Mouse (Mus musculus) yolk sac, embryonic 10.5 days (tissue): Measurements from ENCODE around the gene Gm5065.

ENCODE experiments used
- DNase-seq: peaks from one replicate; pipeline ENCODE4 v3.0.0-alpha.2; 2017; ENCODE audit warnings: low spot score

The Gm5065 gene

DNA sequence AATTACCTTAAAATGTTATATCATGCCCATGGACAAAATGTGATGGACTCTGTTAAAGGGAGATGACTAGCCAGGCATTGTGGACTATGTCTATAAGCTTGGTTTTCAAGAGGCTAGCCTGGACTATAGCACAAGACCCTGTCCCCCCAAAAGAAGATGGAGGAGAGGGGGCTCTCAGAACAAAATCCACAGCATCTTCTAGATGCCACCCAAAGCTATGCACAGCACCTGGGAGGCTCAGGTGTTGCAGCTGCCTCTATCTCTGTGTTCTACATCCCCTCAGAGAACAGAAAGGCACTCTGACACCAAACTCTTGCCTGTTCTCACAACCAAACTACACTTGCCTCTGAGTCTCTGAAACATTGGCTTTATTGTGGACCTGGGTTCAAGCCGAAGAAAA lies at the start of gene Gm5065:
Gm5065 (plus strand) TSS at position 301 of the 400 bp plus-strand sequence.
- no peak for DNase-seq

DNA sequence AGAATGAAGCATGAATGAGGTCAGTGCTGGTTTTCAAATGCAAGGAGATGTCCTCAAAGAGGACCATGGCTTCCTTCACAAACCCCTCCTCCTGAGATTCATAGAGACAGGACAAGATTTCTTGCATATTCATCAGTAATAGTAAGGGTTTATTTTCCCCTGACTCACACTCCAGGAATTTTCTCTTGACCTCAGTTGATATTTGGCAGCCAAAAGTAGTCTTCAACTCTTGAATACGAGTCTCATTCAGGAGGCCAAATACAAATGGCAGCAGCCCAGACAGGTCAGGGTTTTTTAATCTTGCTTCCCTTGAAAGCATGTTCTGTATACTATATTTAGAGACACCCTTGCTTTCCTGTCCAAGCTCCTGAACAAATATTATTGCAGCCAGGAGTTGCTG lies 22.8 kb upstream of the Gm5065 start:
- DNase-seq = no peak

DNA sequence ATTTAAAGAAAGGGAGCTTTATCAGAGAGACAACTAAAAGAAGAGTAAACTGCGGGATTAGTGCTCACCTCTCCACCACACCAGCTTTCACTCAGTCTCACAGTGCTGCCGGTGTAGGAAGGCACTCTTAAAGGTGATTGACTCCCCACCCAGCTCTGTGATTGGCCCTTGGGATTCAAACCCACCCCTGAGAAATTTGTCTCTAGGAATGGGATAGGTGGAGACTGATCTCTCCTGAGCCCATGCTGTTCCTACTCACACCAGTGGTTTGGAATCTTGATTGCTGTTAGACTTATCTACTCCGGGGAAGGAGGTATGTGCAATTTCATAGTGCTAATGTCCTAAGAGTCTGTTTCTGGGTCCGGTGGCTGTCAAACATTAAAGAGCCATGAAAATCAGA lies 598 bp downstream of the Gm5065 start, which contains the start of gene Nlrp2:
Nlrp2 (minus strand) TSS at position 101 of the 400 bp plus-strand sequence.
- no peak for DNase-seq

DNA sequence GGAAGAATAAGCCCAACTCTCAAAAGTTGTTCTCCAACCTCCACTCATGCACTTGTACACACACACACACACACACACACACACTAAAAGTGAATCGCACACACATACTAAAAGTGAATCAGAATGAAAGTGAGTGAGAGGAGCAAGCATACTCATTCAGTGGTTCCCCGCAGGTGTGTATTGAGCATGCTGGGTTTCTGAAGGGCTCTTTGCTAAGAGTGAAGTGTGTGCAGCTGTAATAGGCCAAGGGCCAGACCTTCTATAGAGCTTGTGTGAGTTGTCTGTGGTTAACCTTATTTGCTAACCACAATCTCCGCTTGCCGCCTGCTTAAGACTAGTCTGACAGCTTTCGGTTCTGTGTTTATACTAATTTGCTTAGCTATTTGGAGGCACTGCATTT lies 13.3 kb downstream of the Gm5065 start:
- DNase-seq = no peak

DNA sequence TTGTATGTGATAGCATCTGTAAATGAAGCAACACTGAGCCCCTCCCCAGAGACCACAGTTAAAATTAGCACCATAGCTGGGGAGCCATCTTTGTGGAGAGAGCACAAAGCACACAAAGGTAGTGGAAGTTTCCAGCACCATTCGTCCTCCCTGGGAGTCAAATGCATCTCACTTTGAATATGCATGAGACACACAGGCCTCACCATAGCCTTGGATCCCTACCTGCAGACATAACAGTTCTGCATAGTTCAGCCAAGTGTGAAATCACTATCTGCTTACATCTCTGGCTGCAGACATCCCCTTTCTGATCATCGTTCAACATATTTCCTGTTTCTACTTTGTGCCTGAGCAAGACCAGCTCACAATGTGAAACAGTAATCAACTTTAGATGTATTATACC lies 16.4 kb downstream of the Gm5065 start:
- DNase-seq = no peak

DNA sequence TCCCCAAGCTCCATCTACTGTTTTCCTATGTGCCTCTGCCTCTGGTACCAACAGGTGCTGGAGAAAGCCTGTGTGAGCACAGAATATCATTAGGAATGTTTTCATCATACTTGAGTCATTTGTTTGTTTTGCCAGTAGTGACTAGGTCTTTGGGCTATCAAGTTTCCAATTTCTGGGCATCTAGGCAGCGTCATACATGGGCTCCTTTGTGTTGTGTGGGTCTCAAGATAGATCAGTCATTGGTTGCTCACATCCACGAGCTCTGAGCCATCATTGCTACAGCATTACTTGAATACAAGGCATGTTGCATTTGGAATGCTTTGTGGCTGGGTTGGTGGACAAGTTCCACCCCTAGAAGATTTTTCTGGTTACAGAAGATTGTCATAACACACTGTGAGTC lies 55.9 kb downstream of the Gm5065 start:
- no peak for DNase-seq
